Mouse (Mus musculus) hindbrain, embryonic 14.5 days (tissue): ENCODE measurements around the gene Grin2d. TPM values are rescaled to one million over a fixed set of nuclear protein-coding genes. Genes with fewer than 3 reads are reported as not detected.

Experiments
- ATAC-seq: fragments of 200-750 bp; cut with Nextera tagmentation; 2 replicates; pipeline ENCODE4 v1.8.0; 2017; ENCODE audit warnings: moderate number of reproducible peaks, mild to moderate bottlenecking, moderate TSS enrichment, moderate library complexity; ENCODE audit not compliant: low FRiP score
- DNase-seq: peaks from one replicate; pipeline ENCODE4 v3.0.0-alpha.2; 2015; ENCODE audit warnings: low spot score
- H3K27ac ChIP-seq: fragments of 300-500 bp; sonication (generic); 2 replicates; pipeline ENCODE4 v1.5.1; 2014; ENCODE audit warnings: mild to moderate bottlenecking, moderate library complexity
- H3K27me3 ChIP-seq: fragments of 300-500 bp; sonication (generic); 2 replicates; pipeline ENCODE4 v1.6.1; 2014; ENCODE audit warnings: mild to moderate bottlenecking, low read length, mixed read lengths; ENCODE audit not compliant: control insufficient read depth, insufficient read depth
- H3K36me3 ChIP-seq: fragments of 300-500 bp; sonication (generic); replicated peaks from 2 replicates; pipeline ENCODE4 v1.6.1; 2014; ENCODE audit not compliant: control insufficient read depth, insufficient read depth
- H3K4me1 ChIP-seq: fragments of 300-500 bp; sonication (generic); replicated peaks from 2 replicates; pipeline ENCODE4 v1.6.1; 2014; ENCODE audit warnings: antibody characterized with exemption, low read length, mixed read lengths; ENCODE audit not compliant: control insufficient read depth, insufficient read depth
- H3K4me2 ChIP-seq: fragments of 300-500 bp; sonication (generic); replicated peaks from 2 replicates; pipeline ENCODE4 v1.6.1; 2014; ENCODE audit warnings: mild to moderate bottlenecking, moderate library complexity
- H3K4me3 ChIP-seq: fragments of 300-500 bp; sonication (generic); replicated peaks from 2 replicates; pipeline ENCODE4 v1.5.1; 2014; ENCODE audit warnings: mild to moderate bottlenecking, low read length
- H3K9ac ChIP-seq: fragments of 300-500 bp; sonication (generic); 2 replicates; pipeline ENCODE4 v1.6.1; 2014
- H3K9me3 ChIP-seq: fragments of 300-500 bp; sonication (generic); 2 replicates; pipeline ENCODE4 v1.6.1; 2016; ENCODE audit warnings: low read length; ENCODE audit not compliant: control insufficient read depth
- WGBS: fragments of 180-500 bp; shearing (Covaris S2); extraction: QIAGEN DNeasy Blood & Tissue Kit; methylation state at CpG from one replicate; pipeline ENCODE4 v1.1.7; 2014; 5-methylcytosine and 5-hydroxymethylcytosine counted together
- polyA plus RNA-seq: library from polyadenylated mRNA; unstranded; fragments of >200 nt; fragmentation: Nextera tagmentation; extraction: Ambion mirVana; gene quantifications from 2 replicates; pipeline ENCODE4 v1.2.1, GENCODE M21; 2014

The Grin2d gene
- polyA plus RNA-seq, 1 experiment from 2014 or later = 4.3 TPM

DNA sequence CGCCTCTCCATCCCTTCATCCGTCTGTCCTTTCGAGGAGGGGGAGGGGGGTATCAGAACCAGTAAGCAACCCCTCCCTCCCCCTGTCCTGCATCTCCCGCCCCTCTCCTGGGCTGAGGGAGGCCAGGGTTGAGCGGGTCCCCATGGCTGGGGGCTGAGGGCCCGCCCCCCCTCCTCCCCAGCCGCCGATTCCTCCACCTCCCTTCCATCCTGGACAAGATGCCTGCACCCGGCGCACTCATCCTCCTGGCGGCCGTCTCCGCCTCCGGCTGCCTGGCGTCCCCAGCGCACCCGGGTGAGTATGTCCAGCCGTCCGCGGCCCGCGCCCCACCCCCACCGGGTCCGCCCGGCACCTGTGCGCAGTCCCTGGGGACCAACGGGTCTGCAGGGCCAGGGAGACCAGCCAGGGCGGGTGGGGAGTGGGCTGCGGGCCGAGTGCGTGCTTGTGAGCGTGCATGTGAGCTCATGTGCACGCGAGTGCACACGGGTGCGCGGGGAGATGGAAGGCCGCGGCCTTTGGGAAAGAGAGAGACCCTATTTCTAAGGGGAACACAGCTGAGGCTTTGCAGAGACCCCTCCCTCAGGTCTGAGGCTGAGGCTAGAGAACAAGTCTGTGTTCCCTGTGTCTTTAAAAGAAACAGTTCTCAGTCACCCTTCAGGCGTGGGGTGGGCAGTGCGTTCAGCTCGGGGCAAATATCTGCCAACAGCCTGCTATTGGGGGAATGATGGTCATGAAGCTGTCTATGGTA lies 92.6 kb downstream of the Grin2d start:
- ATAC-seq (peak; percentile 49), DNase-seq (no peak)
- peaks cover 34% of the 10 kb centered on the region for H3K36me3 ChIP-seq

GRCm38 (mm10) chr7:45784524-45785372 lies 93.4 kb downstream of the Grin2d start, which contains the start of gene Sult2b1:
Gene Sult2b1 (minus strand): TSS chr7:45784669.
- Histone ChIP-seq H3K27ac (peak within 1 kb of the TSS; percentile 99), H3K27me3 (no peaks in the 10 kb centered on the region), H3K4me3 (peak within 1 kb of the TSS; percentile 85), H3K4me2 (peak within 1 kb of the TSS; percentile 68), H3K9me3 (no peaks in the 10 kb centered on the region), H3K9ac (peak within 1 kb of the TSS; percentile 96), H3K36me3 (peaks cover 26% of the 10 kb centered on the region), H3K4me1 (peaks cover 21% of the 10 kb centered on the region)
- ATAC-seq (peak; percentile 72), DNase-seq (peak; percentile 93)
- WGBS = 13% methylated on average over 20 of the region's 20 CpGs

More for the DNA sequence above, 92.6 kb downstream of the Grin2d start:
- Histone ChIP-seq H3K9ac (peak overlapping the region; percentile 96), H3K4me2 (peak overlapping the region; percentile 68), H3K27ac (peak overlapping the region; percentile 99), H3K9me3 (no peaks in the 10 kb centered on the region), H3K4me1 (peaks cover 21% of the 10 kb centered on the region), H3K27me3 (no peaks in the 10 kb centered on the region), H3K4me3 (peak overlapping the region; percentile 85)
- under 1% methylated on average over 37 of the region's 42 CpGs for WGBS

DNA sequence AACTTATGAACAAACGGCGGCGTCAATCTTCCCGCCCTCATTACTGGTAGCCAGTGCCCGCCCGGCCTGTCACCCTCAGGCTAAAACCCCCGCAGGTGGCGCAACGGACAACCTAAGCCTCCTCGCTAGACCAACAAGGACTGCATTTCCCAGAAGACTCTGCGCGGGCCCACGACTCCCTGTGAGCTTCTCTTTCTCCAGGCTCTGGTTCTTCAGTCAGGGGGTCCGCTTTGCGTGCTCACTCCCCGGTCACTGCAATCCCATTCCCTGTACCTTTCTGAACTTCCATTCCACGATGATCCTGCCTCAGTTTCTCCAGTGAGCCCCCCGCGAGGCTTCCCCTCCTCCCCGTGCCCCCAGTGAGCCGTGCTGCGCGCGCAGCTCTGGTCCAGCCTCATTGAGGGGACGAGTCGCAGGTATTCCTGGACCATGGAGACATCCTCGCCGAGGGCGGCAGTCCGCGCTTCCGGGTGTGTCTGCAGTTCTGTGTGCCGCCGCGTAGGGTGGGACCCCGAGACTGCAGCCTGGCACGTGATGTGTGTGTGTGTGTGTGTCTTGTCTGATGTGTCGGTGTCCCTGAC lies 94.6 kb downstream of the Grin2d start, which contains the start of gene Lmtk3:
Gene Lmtk3 (plus strand): TSS at position 228 of the 581 bp plus-strand sequence.
- Histone ChIP-seq H3K27ac (peak within 1 kb of the TSS; percentile 99), H3K27me3 (no peaks in the 10 kb centered on the region), H3K4me2 (peak within 1 kb of the TSS; percentile 68), H3K9ac (peak within 1 kb of the TSS; percentile 96), H3K4me1 (peaks cover 21% of the 10 kb centered on the region), H3K4me3 (peak within 1 kb of the TSS; percentile 85), H3K36me3 (peaks cover 15% of the 10 kb centered on the region), H3K9me3 (no peaks in the 10 kb centered on the region)
- ATAC-seq = peak; percentile 54
- 0% methylated on average over 38 of the region's 38 CpGs for WGBS
- DNase-seq = peak; percentile 74

DNA sequence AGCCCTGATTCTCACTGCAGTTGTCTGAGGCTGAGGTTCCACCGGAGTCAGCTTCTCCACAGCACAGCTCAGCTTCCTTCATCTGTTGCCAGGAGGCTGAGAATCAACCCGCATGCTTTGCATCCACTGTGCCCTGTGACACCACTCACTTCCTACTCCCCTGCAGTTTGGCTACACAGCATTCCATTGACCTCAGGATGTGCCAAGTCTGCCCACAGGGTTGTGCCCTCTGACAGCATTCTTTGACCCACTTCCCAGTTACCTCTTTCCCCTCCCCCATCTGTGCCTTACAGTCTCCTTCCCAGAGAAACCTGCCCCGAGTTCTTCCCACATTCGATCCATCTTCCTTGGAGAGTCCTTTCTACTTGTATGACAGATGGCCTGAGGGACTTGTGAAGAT lies 95.9 kb downstream of the Grin2d start:
- Histone ChIP-seq H3K27ac (no peak overlapping the region), H3K27me3 (no peaks in the 10 kb centered on the region; the same call in 1 of the 2 replicates), H3K9ac (no peak overlapping the region), H3K9me3 (no peaks in the 10 kb centered on the region), H3K4me3 (no peak overlapping the region), H3K36me3 (peaks cover 1% of the 10 kb centered on the region), H3K4me2 (no peak overlapping the region), H3K4me1 (peaks cover 15% of the 10 kb centered on the region)
- WGBS = 70% methylated on average over 4 of the region's 4 CpGs
- ATAC-seq (no peak), DNase-seq (no peak)

Other genes with a start within 250 kb of the Grin2d start
- gene Mamstr, start 238.4 kb downstream of the Grin2d start, polyA plus RNA-seq = 3.0 and 3.1 TPM in 2 replicates
- gene Fut2, start 212.0 kb downstream of the Grin2d start, polyA plus RNA-seq = 0.07 and 0.11 TPM in 2 replicates
- gene Ntn5, start 194.4 kb downstream of the Grin2d start, polyA plus RNA-seq = 1.0 and 1.3 TPM in 2 replicates
- gene Sec1, start 184.0 kb downstream of the Grin2d start, polyA plus RNA-seq = 0.22 and 0.40 TPM in 2 replicates
- 28.2 and 29.0 TPM in 2 replicates for gene Car11, start 178.5 kb downstream of the Grin2d start, polyA plus RNA-seq
- 3.5 and 3.9 TPM in 2 replicates for gene Dbp, start 173.3 kb downstream of the Grin2d start, polyA plus RNA-seq
- gene Rpl18, start 162.9 kb downstream of the Grin2d start, polyA plus RNA-seq = 578 and 674 TPM in 2 replicates
- gene Sphk2, start 160.4 kb downstream of the Grin2d start, polyA plus RNA-seq = 16.7 and 20.0 TPM in 2 replicates
- 0.17 TPM in 1 of 2 replicates, not detected in the other for gene Fam83e, start 157.2 kb downstream of the Grin2d start, polyA plus RNA-seq
- gene Spaca4, start 152.6 kb downstream of the Grin2d start, polyA plus RNA-seq = not detected in 2 replicates
- gene Lmtk3, start 94.6 kb downstream of the Grin2d start, polyA plus RNA-seq = 20.9 and 23.6 TPM in 2 replicates
- 5.2 and 7.3 TPM in 2 replicates for gene Sult2b1, start 93.7 kb downstream of the Grin2d start, polyA plus RNA-seq
- 237 and 242 TPM in 2 replicates for gene Cyth2, start 63.8 kb downstream of the Grin2d start, polyA plus RNA-seq
- gene Kcnj14, start 53.6 kb downstream of the Grin2d start, polyA plus RNA-seq = 1.3 TPM in 2 replicates
- 37.6 and 42.6 TPM in 2 replicates for gene Grwd1, start 47.4 kb downstream of the Grin2d start, polyA plus RNA-seq
- gene Kdelr1, start 5.6 kb downstream of the Grin2d start, polyA plus RNA-seq = 90.3 and 96.6 TPM in 2 replicates
- 0.39 and 0.40 TPM in 2 replicates for gene Syngr4, start 18.3 kb upstream of the Grin2d start, polyA plus RNA-seq
- 4.3 and 5.6 TPM in 2 replicates for gene Tmem143, start 18.6 kb upstream of the Grin2d start, polyA plus RNA-seq
- 34.1 and 38.8 TPM in 2 replicates for gene Emp3, start 43.0 kb upstream of the Grin2d start, polyA plus RNA-seq
- gene Ccdc114, start 45.7 kb upstream of the Grin2d start, polyA plus RNA-seq = 6.1 and 6.5 TPM in 2 replicates
- 0.33 and 0.43 TPM in 2 replicates for gene Abcc6, start 151.9 kb upstream of the Grin2d start, polyA plus RNA-seq
- 28.2 and 29.3 TPM in 2 replicates for gene Nomo1, start 155.3 kb upstream of the Grin2d start, polyA plus RNA-seq
- gene Kcnj11, start 222.4 kb upstream of the Grin2d start, polyA plus RNA-seq = 1.2 and 1.5 TPM in 2 replicates